Mouse (Mus musculus): ENCODE data around the gene Gm16440.
A peak's percentile ranks its signal among the peaks of the same experiment; 100 is the strongest.
"Not testable (repeated sequence)": the region's sequence is repeated elsewhere in the genome, so short reads cannot be mapped to it uniquely, and the experiment has no call there.

The Gm16440 gene

GRCm38 (mm10) chr14:6390219-6390618, at the start of gene Gm16440:
Gene Gm16440, minus strand, starts transcription at chr14:6390319.
- DNase-seq (ENCODE audit: low spot score in 2 of 2) = not testable (repeated sequence)

GRCm38 (mm10) chr14:6426766-6427165, 36.6 kb upstream of the Gm16440 start:
- DNase-seq (ENCODE audit: low spot score in 2 of 2) = peak in 1 of 2 experiments; percentile 20

- DNase-seq (ENCODE audit: low spot score in 2 of 2) = not testable (repeated sequence)
Measured at GRCm38 (mm10) chr14:6426353-6426752, 36.2 kb upstream of the Gm16440 start.

- not testable (repeated sequence) for DNase-seq (ENCODE audit: low spot score in 2 of 2)
Measured at GRCm38 (mm10) chr14:6412382-6412781, 22.3 kb upstream of the Gm16440 start, which contains the start of gene Gm3591. Gene Gm3591, minus strand, starts transcription at chr14:6412482.

- DNase-seq (ENCODE audit: low spot score in 2 of 2) = not testable (repeated sequence)
Measured at GRCm38 (mm10) chr14:6343578-6343977, 46.5 kb downstream of the Gm16440 start, which contains the start of gene Gm3618. Gene Gm3618, minus strand, starts transcription at chr14:6343678.
